Mouse (Mus musculus): Measurements from ENCODE around the gene Nbl1. TPM values are rescaled to one million over a fixed set of nuclear protein-coding genes. Genes with fewer than 3 reads are reported as not detected.

Nbl1 gene
- polyA plus RNA-seq, 1 experiment, result 0.03 TPM

DNA sequence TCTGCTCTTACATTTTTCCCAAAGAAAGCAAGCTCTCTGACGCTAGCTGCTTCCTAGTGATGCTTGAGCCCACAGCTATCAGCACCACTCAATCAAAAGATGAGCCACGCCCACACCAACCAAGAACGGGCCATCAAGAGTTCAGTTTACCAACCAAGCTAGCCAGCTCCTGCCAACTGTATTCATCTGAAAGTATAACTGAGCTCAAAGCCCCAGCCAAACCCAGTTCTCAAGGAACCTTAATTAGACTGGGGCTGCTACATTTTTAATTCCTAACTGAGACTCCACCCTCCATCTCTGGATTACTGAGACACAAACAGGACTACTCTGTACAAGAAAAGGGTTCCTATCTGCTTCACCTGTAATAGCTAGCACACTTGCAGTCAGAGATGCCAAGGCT is 18.1 kb upstream of the Nbl1 start:
- TF ChIP-seq TAL1 (IDR thresholded peaks at IDR 0.05; ENCODE audit: low read length) (no peak), GATA1 (IDR thresholded peaks at IDR 0.05; ENCODE audit: low read length) (no peak)
- no peaks in the 10 kb centered on the region for H3K9me3 ChIP-seq (ENCODE audit: control insufficient read depth, low read length)
- H3K27me3 ChIP-seq (ENCODE audit: control insufficient read depth), result no peaks in the 10 kb centered on the region
- peaks cover 34% of the 10 kb centered on the region for H3K4me1 ChIP-seq (ENCODE audit: control insufficient read depth)
- H3K4me3 ChIP-seq (replicated peaks), result no peak overlapping the region
- H3K36me3 ChIP-seq (ENCODE audit: control insufficient read depth), result peaks cover 28% of the 10 kb centered on the region

GRCm38 (mm10) chr4:139105453-139105852 is 12.7 kb upstream of the Nbl1 start:
- TF ChIP-seq GATA1 (IDR thresholded peaks at IDR 0.05; ENCODE audit: low read length) (no peak), TAL1 (IDR thresholded peaks at IDR 0.05; ENCODE audit: low read length) (no peak)
- H3K4me3 ChIP-seq (replicated peaks), result no peak overlapping the region
- no peaks in the 10 kb centered on the region for H3K9me3 ChIP-seq (ENCODE audit: control insufficient read depth, low read length)
- peaks cover 64% of the 10 kb centered on the region for H3K36me3 ChIP-seq (ENCODE audit: control insufficient read depth)
- H3K4me1 ChIP-seq (ENCODE audit: control insufficient read depth), result peaks cover 7% of the 10 kb centered on the region
- H3K27me3 ChIP-seq (ENCODE audit: control insufficient read depth), result no peaks in the 10 kb centered on the region

GRCm38 (mm10) chr4:139101546-139101945 is 8.8 kb upstream of the Nbl1 start:
- no peaks in the 10 kb centered on the region for H3K4me1 ChIP-seq (ENCODE audit: control insufficient read depth)
- no peaks in the 10 kb centered on the region for H3K9me3 ChIP-seq (ENCODE audit: control insufficient read depth, low read length)
- H3K27me3 ChIP-seq (ENCODE audit: control insufficient read depth), result no peaks in the 10 kb centered on the region
- no peak for TF ChIP-seq TAL1 (IDR thresholded peaks at IDR 0.05; ENCODE audit: low read length)
- TF ChIP-seq GATA1 (IDR thresholded peaks at IDR 0.05; ENCODE audit: low read length), result no peak
- H3K4me3 ChIP-seq (replicated peaks), result no peak overlapping the region
- peaks cover 50% of the 10 kb centered on the region for H3K36me3 ChIP-seq (ENCODE audit: control insufficient read depth)

DNA sequence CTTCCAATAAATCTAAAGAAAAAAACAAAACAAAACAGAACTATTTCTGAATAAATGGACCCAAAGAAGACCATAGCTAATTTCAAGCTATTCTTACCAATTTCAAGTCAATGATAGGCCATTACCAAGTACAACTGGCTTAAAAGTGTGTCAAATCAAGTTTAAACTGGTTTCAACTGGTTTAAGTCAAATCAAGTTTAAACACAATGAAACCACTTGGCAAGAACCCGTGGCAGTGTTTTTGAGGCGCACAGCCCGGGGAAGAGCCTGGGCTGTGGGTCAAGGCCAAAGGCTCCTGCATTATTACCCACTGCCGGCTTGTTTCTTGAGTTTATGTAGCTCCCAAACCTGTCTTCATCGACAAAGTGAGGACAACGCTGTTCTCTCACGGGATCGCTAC is 7.5 kb upstream of the Nbl1 start:
- TF ChIP-seq GATA1 (IDR thresholded peaks at IDR 0.05; ENCODE audit: low read length) (no peak), TAL1 (IDR thresholded peaks at IDR 0.05; ENCODE audit: low read length) (no peak)
- peaks cover 1% of the 10 kb centered on the region for H3K9me3 ChIP-seq (ENCODE audit: control insufficient read depth, low read length)
- H3K36me3 ChIP-seq (ENCODE audit: control insufficient read depth), result peaks cover 43% of the 10 kb centered on the region
- no peak overlapping the region for H3K4me3 ChIP-seq (replicated peaks)
- H3K4me1 ChIP-seq (ENCODE audit: control insufficient read depth), result no peaks in the 10 kb centered on the region
- peaks cover 4% of the 10 kb centered on the region for H3K27me3 ChIP-seq (ENCODE audit: control insufficient read depth)

GRCm38 (mm10) chr4:139096201-139096600 is 3.4 kb upstream of the Nbl1 start:
- H3K4me1 ChIP-seq (ENCODE audit: control insufficient read depth), result no peaks in the 10 kb centered on the region
- peaks cover 3% of the 10 kb centered on the region; the same call in 1 of the 2 replicates for H3K36me3 ChIP-seq (ENCODE audit: control insufficient read depth)
- peaks cover 8% of the 10 kb centered on the region for H3K9me3 ChIP-seq (ENCODE audit: control insufficient read depth, low read length)
- H3K4me3 ChIP-seq (replicated peaks), result no peak overlapping the region
- peaks cover 45% of the 10 kb centered on the region for H3K27me3 ChIP-seq (ENCODE audit: control insufficient read depth)
- TF ChIP-seq TAL1 (IDR thresholded peaks at IDR 0.05; ENCODE audit: low read length) (no peak), GATA1 (IDR thresholded peaks at IDR 0.05; ENCODE audit: low read length) (no peak)

GRCm38 (mm10) chr4:139095406-139095805 is 2.6 kb upstream of the Nbl1 start:
- H3K27me3 ChIP-seq (ENCODE audit: control insufficient read depth), result peaks cover 53% of the 10 kb centered on the region
- H3K4me3 ChIP-seq (replicated peaks), result no peak overlapping the region
- H3K4me1 ChIP-seq (ENCODE audit: control insufficient read depth), result no peaks in the 10 kb centered on the region
- H3K9me3 ChIP-seq (ENCODE audit: control insufficient read depth, low read length), result peaks cover 8% of the 10 kb centered on the region
- 0 out of 2 replicates have a peak, but pooled peaks cover under 1% of the 10 kb centered on the region for H3K36me3 ChIP-seq (ENCODE audit: control insufficient read depth)
- no peak for TF ChIP-seq GATA1 (IDR thresholded peaks at IDR 0.05; ENCODE audit: low read length)
- no peak for TF ChIP-seq TAL1 (IDR thresholded peaks at IDR 0.05; ENCODE audit: low read length)

GRCm38 (mm10) chr4:139093196-139093530 is 370 bp upstream of the Nbl1 start:
- peaks cover 8% of the 10 kb centered on the region for H3K9me3 ChIP-seq (ENCODE audit: control insufficient read depth, low read length)
- H3K4me3 ChIP-seq (replicated peaks), result no peak overlapping the region
- H3K27me3 ChIP-seq (ENCODE audit: control insufficient read depth), result peaks cover 73% of the 10 kb centered on the region
- no peaks in the 10 kb centered on the region for H3K36me3 ChIP-seq (ENCODE audit: control insufficient read depth)
- no peaks in the 10 kb centered on the region for H3K4me1 ChIP-seq (ENCODE audit: control insufficient read depth)
- TF ChIP-seq GATA1 (IDR thresholded peaks at IDR 0.05; ENCODE audit: low read length) (no peak), TAL1 (IDR thresholded peaks at IDR 0.05; ENCODE audit: low read length) (no peak)

GRCm38 (mm10) chr4:139091478-139092355 is 1.1 kb downstream of the Nbl1 start:
- TF ChIP-seq TAL1 (IDR thresholded peaks at IDR 0.05; ENCODE audit: low read length), result no peak
- no peak for TF ChIP-seq GATA1 (IDR thresholded peaks at IDR 0.05; ENCODE audit: low read length)
- no peak overlapping the region for H3K4me3 ChIP-seq (replicated peaks)
- H3K4me1 ChIP-seq (ENCODE audit: control insufficient read depth), result no peaks in the 10 kb centered on the region
- H3K9me3 ChIP-seq (ENCODE audit: control insufficient read depth, low read length), result peaks cover 8% of the 10 kb centered on the region
- H3K36me3 ChIP-seq (ENCODE audit: control insufficient read depth), result no peaks in the 10 kb centered on the region
- peaks cover 84% of the 10 kb centered on the region for H3K27me3 ChIP-seq (ENCODE audit: control insufficient read depth)

DNA sequence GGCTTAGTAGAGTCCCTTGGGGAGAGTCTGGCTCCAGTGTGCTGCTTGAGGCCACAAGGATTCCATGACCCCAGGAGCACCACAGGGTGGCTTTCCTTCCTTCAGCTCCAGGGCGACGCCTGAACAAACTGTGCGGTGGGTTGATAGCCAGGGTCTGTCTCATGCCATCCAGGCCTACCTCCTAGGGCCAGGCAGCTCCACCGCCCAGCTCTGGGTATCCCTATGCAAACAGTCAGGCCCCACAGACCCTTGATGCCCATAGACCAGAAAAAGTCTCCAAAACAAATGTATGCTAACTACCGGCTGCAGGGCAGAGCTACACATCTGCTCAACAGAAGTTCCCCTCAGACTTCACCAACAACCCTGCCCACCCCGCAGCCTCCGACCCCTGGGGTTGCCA is 1.7 kb downstream of the Nbl1 start:
- Histone ChIP-seq H3K36me3 (ENCODE audit: control insufficient read depth) (no peaks in the 10 kb centered on the region), H3K4me3 (replicated peaks) (no peak overlapping the region), H3K4me1 (ENCODE audit: control insufficient read depth) (no peaks in the 10 kb centered on the region), H3K27me3 (ENCODE audit: control insufficient read depth) (peaks cover 84% of the 10 kb centered on the region), H3K9me3 (ENCODE audit: control insufficient read depth, low read length) (peaks cover 8% of the 10 kb centered on the region)
- TF ChIP-seq TAL1 (IDR thresholded peaks at IDR 0.05; ENCODE audit: low read length) (no peak), GATA1 (IDR thresholded peaks at IDR 0.05; ENCODE audit: low read length) (no peak)
